Mouse (Mus musculus): ENCODE results near the gene Dnaaf1.

Dnaaf1 gene

DNA sequence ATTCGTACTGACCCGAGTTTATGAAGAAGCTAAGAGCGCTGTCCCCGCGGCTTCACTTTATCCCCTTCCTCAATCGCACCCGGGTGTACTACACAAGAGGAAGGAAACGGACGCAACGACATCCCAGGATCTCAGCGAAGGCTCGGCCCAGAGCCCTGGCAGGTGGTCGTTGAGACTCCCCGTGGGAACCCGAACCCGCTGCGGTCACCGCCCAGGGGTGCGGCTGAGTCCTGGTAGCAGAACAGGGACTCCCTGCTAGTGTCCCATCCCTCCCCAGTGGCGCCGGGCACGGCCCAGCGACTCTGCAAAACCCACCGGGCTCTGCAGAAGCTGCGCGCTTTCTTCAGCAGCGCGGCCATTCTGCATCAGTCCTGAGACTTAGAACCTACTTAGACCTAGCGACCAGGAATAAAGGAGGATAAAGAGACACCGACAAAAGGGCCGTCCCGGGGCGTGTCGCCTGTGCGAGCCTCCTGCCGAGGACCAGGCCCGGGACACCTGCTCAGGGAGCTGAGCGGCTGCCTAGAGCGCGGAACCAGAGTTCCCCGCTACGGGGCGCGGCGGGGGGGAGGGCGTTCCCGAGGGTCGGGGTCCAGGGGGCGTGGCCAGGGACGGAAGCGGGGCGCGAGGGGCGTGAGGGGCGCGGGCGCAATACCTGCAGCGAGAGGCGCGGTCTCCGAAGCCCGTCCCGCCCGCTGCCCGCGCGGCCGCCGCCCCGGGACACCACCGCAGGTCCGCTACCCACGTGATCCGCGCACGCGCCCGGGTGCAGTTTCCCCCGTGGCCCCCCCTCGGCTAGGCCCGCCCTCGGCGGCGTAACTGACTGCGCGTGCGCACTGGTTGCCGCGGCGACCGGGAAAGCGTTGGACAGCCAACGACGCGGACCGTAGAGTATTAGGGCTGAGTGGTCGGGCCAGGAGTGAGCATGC is at the start of gene Dnaaf1, which contains the start of gene Hsdl1:
Gene Dnaaf1 (plus strand): TSS at position 799 of the 929 bp plus-strand sequence.
Gene Hsdl1 (minus strand): TSS at position 747 of the 929 bp plus-strand sequence.
- DNase-seq (ENCODE audit: low read depth) = peak; percentile 96

DNA sequence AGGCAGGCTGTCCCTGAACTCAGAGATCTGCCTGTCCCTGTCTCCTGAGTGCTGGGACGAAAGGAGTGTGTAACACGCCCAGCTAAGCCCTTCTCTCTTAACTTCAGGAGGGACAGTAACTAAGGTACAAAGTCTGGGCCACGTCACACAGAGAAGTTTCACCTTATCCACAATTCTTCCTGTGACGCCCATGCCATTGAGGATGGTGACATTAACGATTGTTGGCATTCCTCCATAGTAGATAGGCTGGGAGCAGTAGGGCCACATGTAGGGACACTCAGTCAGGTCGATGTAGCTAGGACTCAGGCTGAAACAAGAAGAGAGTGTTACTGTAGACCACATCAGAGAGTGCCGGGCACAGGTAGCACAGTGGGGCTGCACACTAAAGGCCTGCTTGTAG is 46.3 kb upstream of the Dnaaf1 start:
- no peak for DNase-seq (ENCODE audit: low read depth)

DNA sequence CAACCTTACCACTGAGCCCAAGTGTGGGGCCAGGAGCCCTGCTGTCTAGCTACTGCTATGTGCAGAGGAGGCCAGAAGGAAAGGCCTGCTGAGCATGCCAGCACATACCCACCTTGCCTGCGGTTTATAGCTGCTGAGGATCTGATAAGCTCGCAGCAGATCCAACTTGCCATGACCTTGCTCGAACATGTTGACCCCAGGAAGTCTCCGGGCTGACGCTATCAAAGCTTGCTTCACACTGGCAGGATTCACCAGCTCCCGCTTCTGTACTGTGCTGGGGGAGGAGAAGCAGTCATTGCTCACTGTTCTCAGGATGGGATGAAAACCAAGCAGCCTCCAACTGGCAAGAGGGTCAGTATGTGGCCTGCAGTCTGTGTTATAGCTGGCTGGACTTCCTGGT is 44.1 kb upstream of the Dnaaf1 start:
- DNase-seq (ENCODE audit: low read depth) = no peak

DNA sequence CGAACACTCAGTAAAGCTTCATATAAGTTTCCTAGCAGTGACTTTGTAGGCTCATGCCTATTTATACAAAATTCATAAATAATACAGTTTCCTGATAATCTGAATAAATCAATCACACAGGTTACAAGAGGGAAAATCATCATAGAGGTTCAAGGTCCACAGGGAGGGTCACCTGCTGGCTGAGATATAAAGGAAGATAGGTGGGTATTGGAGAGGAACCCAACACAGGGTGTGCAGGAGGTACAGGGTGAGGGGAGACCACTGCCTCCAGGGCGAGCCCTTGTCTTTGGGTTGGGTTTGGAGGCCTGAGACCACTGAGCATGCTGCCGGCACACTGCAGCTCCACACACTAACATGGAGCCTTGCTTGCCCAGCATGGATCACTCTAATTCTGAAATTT is 43.6 kb upstream of the Dnaaf1 start:
- no peak for DNase-seq (ENCODE audit: low read depth)

DNA sequence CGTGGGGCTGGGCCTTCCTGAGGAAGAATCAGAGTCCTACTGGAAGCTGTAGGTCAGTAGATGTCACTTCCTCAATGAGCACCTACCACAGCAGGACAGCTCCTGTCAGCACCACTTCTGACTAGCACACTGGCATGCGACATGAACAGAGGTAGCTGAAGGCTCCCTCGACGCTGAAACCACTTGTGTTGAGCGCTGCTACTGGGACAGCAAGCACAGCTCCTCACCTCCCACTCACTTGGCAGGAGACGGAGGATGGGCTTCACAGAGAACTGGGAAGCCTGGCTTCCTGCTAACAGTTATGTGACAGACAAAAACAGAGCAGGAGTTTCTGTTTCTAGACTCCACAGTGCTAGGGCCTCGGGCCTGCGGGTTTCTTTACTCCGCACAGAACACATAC is 43.1 kb upstream of the Dnaaf1 start:
- no peak for DNase-seq (ENCODE audit: low read depth)

DNA sequence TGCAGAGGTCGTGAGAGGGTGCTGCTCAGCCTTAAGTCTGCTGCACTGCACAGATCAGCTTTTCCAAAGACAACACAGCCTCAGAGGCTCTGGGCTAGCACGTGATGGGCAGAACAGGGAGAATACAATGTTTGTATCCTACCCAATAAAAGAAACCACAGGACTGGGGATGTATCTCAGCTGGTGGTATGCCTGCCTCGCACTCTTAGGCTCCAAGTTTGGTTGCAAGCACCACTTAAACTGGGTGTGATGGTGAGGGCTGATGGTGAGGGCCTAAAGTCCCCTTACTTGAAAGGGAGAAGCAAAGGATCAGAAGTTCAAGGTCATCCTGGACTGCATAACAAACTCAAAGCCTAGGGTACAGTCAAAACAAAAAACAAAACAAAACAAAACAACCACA is 30.4 kb upstream of the Dnaaf1 start:
- DNase-seq (ENCODE audit: low read depth) = peak; percentile 29

DNA sequence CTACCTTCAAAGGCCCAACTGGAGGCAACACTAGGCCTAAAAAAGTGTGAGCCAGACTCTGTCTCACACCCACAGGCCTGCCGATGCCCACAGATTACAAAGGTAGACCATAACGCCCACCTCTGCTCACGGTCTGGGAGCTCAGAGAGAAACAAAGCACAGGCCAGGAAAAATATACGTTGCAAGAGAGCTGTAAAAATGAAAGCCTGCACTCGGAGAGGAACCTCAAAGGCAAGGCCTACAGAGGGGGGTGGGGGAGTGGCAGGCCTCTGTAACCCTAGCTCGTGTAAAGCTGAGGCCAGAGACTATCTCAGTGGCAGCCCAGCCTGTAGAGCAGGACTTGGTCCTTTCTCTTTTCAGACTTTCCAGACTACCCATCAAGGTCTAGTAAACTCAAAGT is 29.9 kb upstream of the Dnaaf1 start:
- DNase-seq (ENCODE audit: low read depth) = peak; percentile 60

DNA sequence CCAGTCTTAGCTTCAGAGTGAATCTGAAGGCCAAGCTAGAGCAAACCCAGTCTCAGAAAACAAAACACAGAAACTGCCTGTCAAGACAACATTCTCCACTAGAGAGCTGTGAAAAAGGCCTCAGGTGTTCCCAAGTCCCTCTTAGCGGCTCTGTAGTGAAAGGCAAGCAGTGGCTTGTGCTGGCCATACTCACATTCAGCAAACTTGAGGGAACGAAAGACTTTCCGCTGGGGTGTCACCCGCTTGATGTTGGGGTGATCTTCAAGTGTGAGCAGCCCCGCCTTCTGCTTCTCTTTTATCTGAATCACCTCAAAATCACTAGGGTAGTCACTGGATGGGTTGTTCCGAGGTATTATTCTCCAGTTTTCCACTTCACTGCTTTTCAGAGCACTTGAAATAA is 29.2 kb upstream of the Dnaaf1 start:
- DNase-seq (ENCODE audit: low read depth) = peak; percentile 47

DNA sequence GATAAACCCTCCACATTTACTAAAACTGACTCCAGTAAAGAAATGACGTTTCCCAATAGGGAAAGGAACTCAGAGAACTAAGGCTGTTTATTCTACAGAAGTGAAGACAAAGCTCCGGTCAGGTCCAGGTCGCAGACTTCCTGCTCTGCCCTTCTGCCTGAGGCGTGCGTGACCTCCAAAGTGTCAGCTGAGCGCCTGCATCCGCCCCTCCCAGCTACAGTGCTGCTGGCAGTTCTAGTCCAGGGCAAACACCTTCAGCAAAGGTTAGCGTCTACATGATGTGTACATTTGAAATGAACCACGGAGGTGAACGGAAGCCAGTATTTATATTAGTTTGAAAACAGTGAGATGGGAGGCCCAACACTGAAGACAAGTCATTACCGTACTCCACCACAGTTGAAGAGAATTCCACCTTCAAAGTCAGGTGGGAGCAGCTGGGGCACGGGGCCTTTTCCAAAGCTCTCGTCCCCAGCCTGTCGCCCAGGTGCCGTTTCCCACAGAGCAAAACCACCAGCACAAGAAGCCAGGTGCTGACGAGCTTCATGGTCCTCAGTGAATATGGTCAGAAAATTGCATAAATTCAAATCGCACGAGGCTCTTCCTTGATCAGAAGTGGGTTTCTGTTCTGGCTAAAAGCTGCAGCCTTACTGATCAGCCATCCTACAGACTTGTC is 27.9 kb upstream of the Dnaaf1 start:
- DNase-seq (ENCODE audit: low read depth) = peak; percentile 65

DNA sequence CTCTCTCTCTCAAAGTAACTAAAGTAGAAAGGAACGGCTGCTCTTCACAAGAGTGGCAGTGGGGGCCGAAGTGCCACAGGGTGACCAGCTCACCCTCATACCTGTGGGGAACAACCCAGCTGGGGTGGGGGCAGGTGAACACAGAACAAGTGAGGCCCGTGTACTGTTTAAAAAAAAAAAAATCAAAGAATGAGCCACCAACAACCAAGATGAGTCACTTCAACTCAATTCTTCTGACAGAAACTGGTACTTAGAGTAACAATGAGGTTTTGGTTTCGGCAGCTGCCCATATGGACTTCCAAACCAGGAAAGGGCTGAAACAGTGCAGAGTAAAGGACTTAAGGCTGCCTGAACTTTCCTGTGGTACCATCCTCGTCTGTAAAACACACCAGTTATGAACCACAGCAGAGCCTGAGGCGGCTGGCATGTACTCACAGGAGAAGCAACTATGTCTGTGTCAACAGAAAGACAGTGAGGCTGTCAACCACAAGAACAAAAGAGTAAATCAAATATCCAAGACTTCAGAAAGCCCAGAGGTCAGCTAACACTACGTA is 26.4 kb upstream of the Dnaaf1 start:
- DNase-seq (ENCODE audit: low read depth) = peak; percentile 47

DNA sequence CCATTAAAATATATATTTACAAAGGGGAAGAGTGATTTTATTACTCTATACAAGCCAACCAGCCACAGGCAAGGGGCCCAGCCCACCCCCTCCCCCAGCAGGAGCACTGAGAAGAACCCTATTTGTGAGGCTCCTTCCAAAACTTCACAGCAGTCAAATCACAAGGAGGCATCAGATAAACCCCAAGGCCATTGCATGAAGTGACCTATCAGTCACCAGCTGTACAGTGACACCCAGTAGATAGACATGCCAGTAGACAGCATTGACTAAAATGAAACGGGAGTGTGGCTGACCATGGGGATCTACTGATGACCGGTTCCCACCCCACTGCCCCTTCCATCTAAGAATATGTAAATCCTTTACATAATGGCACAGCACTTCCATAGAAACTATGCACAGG is 22.1 kb upstream of the Dnaaf1 start:
- no peak for DNase-seq (ENCODE audit: low read depth)

DNA sequence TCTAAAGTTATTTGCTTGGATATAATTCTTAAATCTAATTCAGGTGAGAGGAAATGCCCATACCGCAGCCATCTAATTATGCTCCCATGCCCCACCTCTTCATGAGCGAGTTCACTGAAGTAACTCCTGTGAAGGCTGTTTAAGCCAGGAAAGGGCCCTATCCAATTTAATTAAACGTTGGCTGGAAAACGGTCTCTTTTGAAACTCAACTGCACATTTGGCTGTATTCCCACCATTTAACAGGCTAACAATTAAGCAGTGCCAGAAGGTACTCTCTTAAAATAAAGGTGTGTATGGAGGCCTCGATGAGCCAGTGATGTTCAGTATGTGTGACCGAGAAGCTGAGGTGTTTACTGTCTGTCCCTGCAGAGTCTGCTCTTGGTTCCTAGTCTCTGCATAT is 19.2 kb upstream of the Dnaaf1 start:
- no peak for DNase-seq (ENCODE audit: low read depth)

DNA sequence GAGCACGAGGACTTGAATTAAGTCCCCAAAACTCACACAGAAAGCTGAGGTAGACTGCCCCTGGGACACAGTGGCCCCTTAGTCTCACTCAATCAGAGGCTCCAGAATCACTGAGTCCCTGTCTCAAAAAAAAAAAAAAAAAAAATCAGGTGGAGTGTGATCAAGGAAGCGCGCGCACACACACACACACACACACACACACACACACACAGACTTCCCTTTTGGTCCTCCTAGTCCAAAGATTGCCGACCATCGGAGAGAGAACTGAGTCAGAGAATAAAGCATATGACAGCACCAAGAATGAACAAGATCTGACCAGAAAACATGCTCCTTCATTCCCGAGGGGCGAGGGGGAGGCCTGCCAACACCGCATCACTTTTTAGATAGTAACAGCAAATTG is 17.9 kb upstream of the Dnaaf1 start:
- peak; percentile 30 for DNase-seq (ENCODE audit: low read depth)

DNA sequence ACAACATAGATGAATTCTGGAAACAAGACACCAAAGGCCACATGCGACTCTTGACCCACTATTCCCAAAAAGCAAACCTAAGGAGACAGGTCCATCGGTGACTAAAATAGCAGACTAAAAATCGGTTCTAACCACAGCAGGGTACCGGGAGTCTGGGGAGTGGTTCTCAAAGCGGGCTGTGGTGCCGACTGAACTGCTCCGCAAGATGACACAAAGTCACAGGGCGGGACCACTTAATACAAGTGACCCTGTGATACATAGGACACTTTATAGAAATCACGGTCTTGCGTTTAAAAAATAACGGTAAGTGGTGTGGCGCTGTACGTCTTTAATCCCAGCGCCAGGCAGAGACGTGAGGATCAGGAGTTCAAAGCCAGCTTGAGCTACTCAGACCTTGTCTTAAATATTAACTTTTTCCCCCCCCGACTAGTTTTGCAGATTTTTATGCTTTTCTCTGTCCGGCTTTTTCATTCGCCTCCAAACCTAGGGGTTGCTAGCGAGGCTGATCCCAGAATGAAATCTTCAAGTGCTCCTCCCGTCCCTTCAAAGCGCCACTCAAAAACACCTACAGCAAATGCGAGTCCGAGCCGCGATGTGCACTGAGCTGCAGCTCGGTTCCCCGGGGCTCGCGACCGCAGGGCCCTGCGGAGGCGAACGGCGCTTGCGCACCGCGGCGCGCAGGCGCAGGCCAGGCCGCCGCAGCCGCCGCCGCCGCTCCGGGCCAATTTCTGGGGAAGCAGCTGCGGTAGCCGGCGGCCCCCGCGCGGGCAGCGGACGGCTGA is 17.0 kb upstream of the Dnaaf1 start:
- peak; percentile 92 for DNase-seq (ENCODE audit: low read depth)

DNA sequence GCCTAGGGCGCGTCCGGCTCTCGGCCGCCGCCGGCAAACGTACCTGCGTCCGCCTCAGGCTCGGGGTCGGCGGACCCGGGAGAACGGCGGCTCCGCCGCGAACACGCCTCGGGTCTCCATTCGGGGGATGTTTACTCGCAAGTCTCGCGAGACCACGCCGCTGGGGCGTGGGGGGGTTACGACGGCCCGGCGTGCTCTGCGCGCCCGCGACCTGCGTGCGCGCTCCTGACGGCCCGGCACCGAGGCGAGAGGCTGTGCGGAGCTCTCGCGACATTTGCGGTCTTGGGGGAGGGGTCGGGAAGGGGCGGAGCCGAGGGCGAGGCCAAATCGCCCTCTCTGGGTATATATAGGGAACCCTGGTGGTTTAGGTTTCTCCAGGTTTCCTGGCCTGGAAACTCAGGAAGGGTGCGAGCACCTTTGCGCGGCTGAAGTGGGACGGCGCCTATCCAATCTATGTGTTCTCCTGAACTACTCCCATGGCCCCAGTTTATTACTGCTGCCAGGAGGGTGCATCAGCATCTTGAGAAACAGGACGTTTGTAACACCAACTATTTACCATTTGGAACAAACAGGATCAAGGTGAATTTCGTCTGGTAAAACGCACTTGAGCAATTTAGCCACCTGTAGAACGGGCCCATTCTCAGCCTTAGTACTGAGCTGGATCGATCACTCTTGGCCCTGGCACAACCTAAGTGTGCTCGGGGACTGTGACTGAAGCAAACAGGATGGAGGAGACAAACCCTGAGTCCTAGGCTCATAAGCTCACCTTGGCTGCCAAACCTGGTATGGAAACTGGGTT is 16.2 kb upstream of the Dnaaf1 start, which contains the start of gene Mbtps1:
Gene Mbtps1 (minus strand): TSS at position 133 of the 799 bp plus-strand sequence.
- DNase-seq (ENCODE audit: low read depth) = peak; percentile 99

DNA sequence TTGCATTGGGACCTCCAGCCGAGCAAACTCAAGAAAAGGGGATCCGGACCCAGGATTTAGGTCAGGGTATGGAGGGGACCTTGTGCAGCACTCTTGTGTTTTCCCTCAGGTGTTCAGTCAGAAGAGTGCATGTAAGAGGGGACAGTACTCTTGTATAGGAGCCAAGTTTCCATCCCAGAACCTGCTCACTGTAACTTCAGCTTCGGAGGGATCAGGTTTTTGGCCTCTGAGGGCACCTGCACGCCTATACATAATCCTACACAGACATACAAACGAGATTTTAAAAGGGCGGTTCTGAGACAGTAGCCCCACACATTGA is 15.7 kb upstream of the Dnaaf1 start:
- no peak for DNase-seq (ENCODE audit: low read depth)

DNA sequence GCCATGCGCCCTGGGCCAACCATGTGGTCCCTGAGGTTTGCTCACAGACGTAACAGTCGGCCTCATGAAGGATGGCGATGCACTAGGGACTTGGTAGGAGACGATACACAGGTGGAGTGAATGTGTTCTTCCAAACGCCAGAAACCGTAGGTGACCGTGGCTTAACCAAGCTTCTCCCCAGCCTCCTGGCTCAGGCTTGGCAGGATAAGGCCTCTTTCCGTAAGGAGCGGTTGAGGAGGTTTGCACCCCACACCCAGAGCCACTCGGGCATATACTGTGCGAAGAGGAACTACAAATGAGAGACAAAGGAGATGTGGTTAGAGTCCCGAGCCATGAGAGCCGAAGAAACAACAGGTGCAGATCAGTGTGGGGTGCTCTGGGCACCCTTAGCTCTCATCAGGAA is 11.2 kb upstream of the Dnaaf1 start:
- DNase-seq (ENCODE audit: low read depth) = no peak

DNA sequence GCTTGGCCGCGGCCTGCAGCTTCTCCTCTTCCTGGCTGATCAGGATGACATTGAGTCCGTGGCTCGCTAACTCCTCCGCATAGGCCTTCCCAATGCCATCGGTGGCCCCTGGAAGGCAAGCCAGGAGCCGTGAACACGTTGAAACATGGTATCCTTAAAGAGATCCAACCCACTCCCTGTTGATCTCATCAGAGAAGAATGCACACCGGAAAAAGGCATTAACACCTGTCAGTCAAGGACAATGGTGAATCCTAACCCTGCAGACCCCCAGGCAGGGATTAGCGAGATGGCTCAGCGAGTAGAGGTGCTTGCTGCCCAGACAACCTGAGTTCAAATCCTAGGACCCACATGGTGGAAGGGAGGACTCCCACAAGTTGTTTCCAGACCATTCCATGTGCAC is 8.7 kb upstream of the Dnaaf1 start:
- DNase-seq (ENCODE audit: low read depth) = no peak

DNA sequence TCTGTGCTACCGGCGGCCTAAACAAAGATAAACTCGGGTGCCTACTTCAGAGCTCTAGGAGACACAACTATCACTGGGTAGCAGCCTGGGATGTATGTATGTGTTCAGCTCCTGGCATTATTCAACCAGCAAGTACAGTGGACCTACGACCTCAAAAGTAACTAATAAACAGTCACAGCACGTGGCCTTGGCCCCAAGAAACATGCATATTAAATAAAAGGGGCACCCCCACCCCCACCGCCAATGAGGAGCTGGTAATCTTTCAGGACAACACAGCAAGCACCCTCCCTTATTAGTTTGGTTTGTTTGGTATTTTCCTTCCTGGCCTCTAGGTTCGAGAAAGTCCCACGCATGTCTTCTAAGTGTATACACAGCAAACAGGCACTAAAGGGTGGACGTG is 6.8 kb upstream of the Dnaaf1 start:
- no peak for DNase-seq (ENCODE audit: low read depth)

DNA sequence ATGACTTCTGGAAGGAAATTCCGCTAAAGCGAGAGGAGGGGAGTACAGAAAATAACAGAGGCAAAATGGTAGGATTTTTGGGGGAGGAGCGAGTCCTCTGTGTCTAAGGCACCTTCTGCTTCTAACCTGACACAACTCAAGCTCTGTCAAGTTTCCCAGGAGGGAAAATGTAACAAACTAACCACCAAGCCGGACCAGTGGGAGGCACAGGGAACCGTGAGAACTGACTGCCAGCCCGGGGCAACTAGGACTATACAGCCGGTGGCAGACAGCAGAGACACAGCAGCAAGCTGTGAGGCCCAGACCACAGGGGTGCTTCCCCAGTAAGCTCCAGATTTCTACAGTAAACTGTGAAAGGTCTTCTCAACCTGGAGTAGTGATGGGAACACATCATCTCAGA is 6.1 kb upstream of the Dnaaf1 start:
- DNase-seq (ENCODE audit: low read depth) = no peak

DNA sequence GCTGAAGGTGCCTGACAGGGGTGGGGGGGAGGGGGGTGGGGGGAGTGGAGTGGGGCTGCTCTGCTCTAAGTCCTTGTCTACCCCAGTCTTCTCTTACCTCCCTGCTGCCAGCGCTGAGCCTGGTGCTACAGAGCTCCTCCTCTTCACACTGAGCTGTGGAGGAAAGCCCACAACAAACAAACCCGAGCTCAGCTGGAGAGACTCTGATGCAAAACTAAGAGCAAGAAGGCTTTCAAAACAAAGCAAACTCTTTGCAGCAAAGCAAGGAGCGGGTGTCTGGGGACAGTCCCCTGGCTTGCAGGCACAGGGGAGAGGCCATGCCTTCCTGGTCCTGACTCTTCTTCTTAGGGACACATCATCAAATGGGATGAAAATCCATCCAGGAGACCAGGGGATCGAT is 5.2 kb upstream of the Dnaaf1 start:
- peak; percentile 65 for DNase-seq (ENCODE audit: low read depth)

Measured in induced T-regulatory cell, adult 2 months (primary cell).